Mouse (Mus musculus): ENCODE measurements around the gene Ankrd12.

GRCm38 (mm10) chr17:65930960-65931359 lies 145.9 kb downstream of the Ankrd12 start:
- no peak for TF ChIP-seq CTCF (IDR thresholded peaks at IDR 0.05 in 2 of 3, conservative IDR thresholded peaks at IDR 0.05 in 1 of 3; ENCODE audit: control insufficient read depth in 1 of 3, insufficient read depth in 1 of 3, low read depth in 2 of 3, low read length in 3 of 3, poor library complexity in 1 of 3, severe bottlenecking in 1 of 3)
- no peak for TF ChIP-seq TCF12 (IDR thresholded peaks at IDR 0.05; ENCODE audit: low read depth, low read length)
- TF ChIP-seq NRF1 (IDR thresholded peaks at IDR 0.05; ENCODE audit: insufficient read depth, low read depth, low read length, poor library complexity, severe bottlenecking) = no peak
- TF ChIP-seq TAL1 (IDR thresholded peaks at IDR 0.05; ENCODE audit: low read length) = no peak
- TF ChIP-seq CHD2 (IDR thresholded peaks at IDR 0.05; ENCODE audit: low read length) = no peak
